Mouse (Mus musculus) liver, embryonic 12.5 days (tissue): ENCODE measurements around the gene Disp1. TPM values are rescaled to one million over a fixed set of nuclear protein-coding genes. Genes with fewer than 3 reads are reported as not detected.

Experiments
- ATAC-seq: fragments of 200-750 bp; cut with Nextera tagmentation; 2 replicates; pipeline ENCODE4 v1.8.0; 2017; ENCODE audit warnings: moderate number of reproducible peaks, mild to moderate bottlenecking, moderate library complexity
- H3K27ac ChIP-seq: fragments of 300-500 bp; sonication (generic); 2 replicates; pipeline ENCODE4 v1.5.1; 2016; ENCODE audit warnings: mild to moderate bottlenecking
- H3K27me3 ChIP-seq: fragments of 300-500 bp; sonication (generic); replicated peaks from 2 replicates; pipeline ENCODE4 v1.6.1; 2016; ENCODE audit warnings: mild to moderate bottlenecking, moderate library complexity
- H3K36me3 ChIP-seq: fragments of 300-500 bp; sonication (generic); 2 replicates; pipeline ENCODE4 v1.6.1; 2016; ENCODE audit warnings: mild to moderate bottlenecking, moderate library complexity
- H3K4me1 ChIP-seq: fragments of 300-500 bp; sonication (generic); 2 replicates; pipeline ENCODE4 v1.6.1; 2016
- H3K4me2 ChIP-seq: fragments of 300-500 bp; sonication (generic); 2 replicates; pipeline ENCODE4 v1.6.1; 2016; ENCODE audit warnings: mild to moderate bottlenecking, moderate library complexity
- H3K4me3 ChIP-seq: fragments of 300-500 bp; sonication (generic); 2 replicates; pipeline ENCODE4 v1.5.1; 2016; ENCODE audit warnings: mild to moderate bottlenecking, moderate library complexity
- H3K9ac ChIP-seq: fragments of 300-500 bp; sonication (generic); 2 replicates; pipeline ENCODE4 v1.6.1; 2016; ENCODE audit warnings: mild to moderate bottlenecking, moderate library complexity
- H3K9me3 ChIP-seq: fragments of 300-500 bp; sonication (generic); replicated peaks from 2 replicates; pipeline ENCODE4 v1.6.1; 2016; ENCODE audit warnings: mild to moderate bottlenecking, moderate library complexity
- WGBS: fragments of 180-500 bp; shearing (Covaris S2); methylation state at CpG from one replicate; pipeline ENCODE4 v1.1.7; 2016; ENCODE audit not compliant: insufficient replicate concordance; 5-methylcytosine and 5-hydroxymethylcytosine counted together
- polyA plus RNA-seq: library from polyadenylated mRNA; unstranded; fragments of >200 nt; fragmentation: Nextera tagmentation; extraction: Ambion mirVana; gene quantifications from 2 replicates; pipeline ENCODE4 v1.2.1, GENCODE M21; 2016

Disp1 gene
- polyA plus RNA-seq, 1 experiment from 2014 or later = 4.0 TPM

- no peaks in the 10 kb centered on the region for H3K27me3 ChIP-seq
- H3K9me3 ChIP-seq = no peaks in the 10 kb centered on the region
- H3K9ac ChIP-seq = no peak overlapping the region
- H3K27ac ChIP-seq = no peak overlapping the region
- WGBS = 72% methylated on average over 7 of the region's 7 CpGs
- H3K4me2 ChIP-seq = no peak overlapping the region
- peaks cover 16% of the 10 kb centered on the region for H3K4me1 ChIP-seq
- no peaks in the 10 kb centered on the region for H3K36me3 ChIP-seq
- no peak for ATAC-seq
- H3K4me3 ChIP-seq = no peak overlapping the region
Measured at GRCm38 (mm10) chr1:183159183-183159582, 62.1 kb downstream of the Disp1 start.

- H3K27ac ChIP-seq = no peak overlapping the region
- H3K27me3 ChIP-seq = no peaks in the 10 kb centered on the region
- peaks cover 18% of the 10 kb centered on the region for H3K4me1 ChIP-seq
- no peak overlapping the region for H3K9ac ChIP-seq
- no peaks in the 10 kb centered on the region for H3K36me3 ChIP-seq
- H3K4me2 ChIP-seq = no peak overlapping the region
- no peak for ATAC-seq
- no peaks in the 10 kb centered on the region for H3K9me3 ChIP-seq
- 63% methylated on average over 5 of the region's 5 CpGs for WGBS
- no peak overlapping the region for H3K4me3 ChIP-seq
Measured at GRCm38 (mm10) chr1:183155600-183155999, 65.7 kb downstream of the Disp1 start.

- WGBS = 60% methylated on average over 7 of the region's 7 CpGs
- H3K9me3 ChIP-seq = no peaks in the 10 kb centered on the region
- H3K27me3 ChIP-seq = no peaks in the 10 kb centered on the region
- ATAC-seq = no peak
- H3K36me3 ChIP-seq = no peaks in the 10 kb centered on the region
- H3K4me1 ChIP-seq = peaks cover 28% of the 10 kb centered on the region
- H3K27ac ChIP-seq = no peak overlapping the region
- H3K9ac ChIP-seq = no peak overlapping the region
- H3K4me3 ChIP-seq = no peak overlapping the region
- no peak overlapping the region for H3K4me2 ChIP-seq
Measured at GRCm38 (mm10) chr1:183154296-183155204, 66.8 kb downstream of the Disp1 start.

- H3K4me1 ChIP-seq = peaks cover 32% of the 10 kb centered on the region
- ATAC-seq = no peak
Measured at GRCm38 (mm10) chr1:183153354-183153753, 68.0 kb downstream of the Disp1 start.

GRCm38 (mm10) chr1:183151510-183152319 lies 69.6 kb downstream of the Disp1 start:
- H3K4me2 ChIP-seq = no peak overlapping the region
- ATAC-seq = no peak

More at GRCm38 (mm10) chr1:183153354-183153753, 68.0 kb downstream of the Disp1 start:
- Histone ChIP-seq H3K27me3 (no peaks in the 10 kb centered on the region), H3K4me3 (no peak overlapping the region), H3K9ac (no peak overlapping the region), H3K4me2 (no peak overlapping the region), H3K36me3 (no peaks in the 10 kb centered on the region), H3K9me3 (no peaks in the 10 kb centered on the region), H3K27ac (no peak overlapping the region)
- 87% methylated on average over 4 of the region's 4 CpGs for WGBS

GRCm38 (mm10) chr1:183150379-183150840 lies 70.9 kb downstream of the Disp1 start:
- H3K4me1 ChIP-seq = peaks cover 53% of the 10 kb centered on the region
- H3K4me2 ChIP-seq = no peak overlapping the region
- H3K27me3 ChIP-seq = no peaks in the 10 kb centered on the region
- no peak for ATAC-seq
- no peak overlapping the region for H3K9ac ChIP-seq
- no peaks in the 10 kb centered on the region for H3K9me3 ChIP-seq
- 59% methylated on average over 12 of the region's 12 CpGs for WGBS
- H3K27ac ChIP-seq = no peak overlapping the region
- H3K4me3 ChIP-seq = no peak overlapping the region
- H3K36me3 ChIP-seq = no peaks in the 10 kb centered on the region

More at GRCm38 (mm10) chr1:183151510-183152319, 69.6 kb downstream of the Disp1 start:
- Histone ChIP-seq H3K27ac (no peak overlapping the region), H3K4me1 (peaks cover 45% of the 10 kb centered on the region), H3K9ac (no peak overlapping the region), H3K27me3 (no peaks in the 10 kb centered on the region), H3K4me3 (no peak overlapping the region), H3K9me3 (no peaks in the 10 kb centered on the region), H3K36me3 (no peaks in the 10 kb centered on the region)
- WGBS = 76% methylated on average over 12 of the region's 12 CpGs

GRCm38 (mm10) chr1:183149571-183150105 lies 71.7 kb downstream of the Disp1 start:
- no peak for ATAC-seq
- H3K9me3 ChIP-seq = no peaks in the 10 kb centered on the region
- H3K4me3 ChIP-seq = no peak overlapping the region
- H3K4me1 ChIP-seq = peaks cover 49% of the 10 kb centered on the region
- H3K9ac ChIP-seq = no peak overlapping the region
- no peaks in the 10 kb centered on the region for H3K27me3 ChIP-seq
- WGBS = 32% methylated on average over 5 of the region's 5 CpGs
- H3K4me2 ChIP-seq = no peak overlapping the region
- H3K27ac ChIP-seq = no peak overlapping the region
- H3K36me3 ChIP-seq = no peaks in the 10 kb centered on the region

- Histone ChIP-seq H3K4me1 (peaks cover 50% of the 10 kb centered on the region), H3K9ac (no peak overlapping the region), H3K27ac (no peak overlapping the region), H3K4me2 (peak overlapping the region; percentile 35), H3K27me3 (no peaks in the 10 kb centered on the region), H3K4me3 (no peak overlapping the region), H3K36me3 (no peaks in the 10 kb centered on the region), H3K9me3 (no peaks in the 10 kb centered on the region)
- 21% methylated on average over 5 of the region's 5 CpGs for WGBS
- ATAC-seq = peak; percentile 79
Measured at GRCm38 (mm10) chr1:183147438-183147841, 73.9 kb downstream of the Disp1 start.

GRCm38 (mm10) chr1:183146795-183147194 lies 74.5 kb downstream of the Disp1 start:
- ATAC-seq = no peak
- no peak overlapping the region for H3K9ac ChIP-seq

GRCm38 (mm10) chr1:183146102-183146735 lies 75.1 kb downstream of the Disp1 start:
- no peak for ATAC-seq
- peak overlapping the region; percentile 12; the same call in 1 of the 2 replicates for H3K4me3 ChIP-seq
- H3K4me1 ChIP-seq = peaks cover 50% of the 10 kb centered on the region
- 32% methylated on average over 7 of the region's 7 CpGs for WGBS
- H3K36me3 ChIP-seq = no peaks in the 10 kb centered on the region
- H3K27me3 ChIP-seq = no peaks in the 10 kb centered on the region
- H3K9me3 ChIP-seq = no peaks in the 10 kb centered on the region
- H3K9ac ChIP-seq = no peak overlapping the region; the same call in 1 of the 2 replicates
- no peak overlapping the region for H3K27ac ChIP-seq
- peak overlapping the region; percentile 38 for H3K4me2 ChIP-seq

More at GRCm38 (mm10) chr1:183146795-183147194, 74.5 kb downstream of the Disp1 start:
- no peaks in the 10 kb centered on the region for H3K27me3 ChIP-seq
- peak overlapping the region; percentile 38 for H3K4me2 ChIP-seq
- no peaks in the 10 kb centered on the region for H3K36me3 ChIP-seq
- H3K4me3 ChIP-seq = peak overlapping the region; percentile 12
- peaks cover 50% of the 10 kb centered on the region for H3K4me1 ChIP-seq
- no peaks in the 10 kb centered on the region for H3K9me3 ChIP-seq
- no peak overlapping the region for H3K27ac ChIP-seq
- 47% methylated on average over 9 of the region's 9 CpGs for WGBS

- no peaks in the 10 kb centered on the region for H3K36me3 ChIP-seq
- no peak for ATAC-seq
- H3K4me2 ChIP-seq = no peak overlapping the region
- WGBS = 23% methylated on average over 4 of the region's 4 CpGs
- H3K27me3 ChIP-seq = no peaks in the 10 kb centered on the region
- H3K4me3 ChIP-seq = no peak overlapping the region
- H3K9me3 ChIP-seq = no peaks in the 10 kb centered on the region
- no peak overlapping the region for H3K27ac ChIP-seq
- H3K9ac ChIP-seq = no peak overlapping the region
- peaks cover 39% of the 10 kb centered on the region for H3K4me1 ChIP-seq
Measured at GRCm38 (mm10) chr1:183144602-183145205, 76.6 kb downstream of the Disp1 start.
